Mouse (Mus musculus) lung, embryonic 16.5 days (tissue): ENCODE data around the gene Arfgap2. TPM values are rescaled to one million over a fixed set of nuclear protein-coding genes. Genes with fewer than 3 reads are reported as not detected.

ENCODE experiments used
- polyA plus RNA-seq: library from polyadenylated mRNA; unstranded; fragments of >200 nt; fragmentation: Nextera tagmentation; extraction: Ambion mirVana; gene quantifications from 2 replicates; pipeline ENCODE4 v1.2.1, GENCODE M21; 2015

Gene Arfgap2
- polyA plus RNA-seq, 1 experiment from 2014 or later, result 89.8 TPM

Other genes with a start within 250 kb of the Arfgap2 start
- 2.0 and 2.3 TPM in 2 replicates for gene Rapsn, start 229.4 kb upstream of the Arfgap2 start, polyA plus RNA-seq
- gene Psmc3, start 211.0 kb upstream of the Arfgap2 start, polyA plus RNA-seq, result 278 and 298 TPM in 2 replicates
- 39.2 and 44.4 TPM in 2 replicates for gene Slc39a13, start 194.6 kb upstream of the Arfgap2 start, polyA plus RNA-seq
- 6.4 and 8.8 TPM in 2 replicates for gene Spi1, start 182.6 kb upstream of the Arfgap2 start, polyA plus RNA-seq
- 13.0 and 18.0 TPM in 2 replicates for gene Mybpc3, start 146.8 kb upstream of the Arfgap2 start, polyA plus RNA-seq
- 10.4 and 12.7 TPM in 2 replicates for gene Madd, start 81.1 kb upstream of the Arfgap2 start, polyA plus RNA-seq
- gene Nr1h3, start 62.1 kb upstream of the Arfgap2 start, polyA plus RNA-seq, result 27.0 and 30.8 TPM in 2 replicates
- 32.6 and 33.3 TPM in 2 replicates for gene Acp2, start 62.1 kb upstream of the Arfgap2 start, polyA plus RNA-seq
- 22.0 and 22.1 TPM in 2 replicates for gene Ddb2, start 28.0 kb upstream of the Arfgap2 start, polyA plus RNA-seq
- 52.8 and 57.4 TPM in 2 replicates for gene Pacsin3, start 9.0 kb upstream of the Arfgap2 start, polyA plus RNA-seq
- gene 1110051M20Rik, start 179.7 kb downstream of the Arfgap2 start, polyA plus RNA-seq, result 69.4 and 72.2 TPM in 2 replicates
- 13.9 and 15.4 TPM in 2 replicates for gene Lrp4, start 192.5 kb downstream of the Arfgap2 start, polyA plus RNA-seq